Comparison of ENCODE assay signal across 24 mouse cellular contexts in the genomic region with DNA sequence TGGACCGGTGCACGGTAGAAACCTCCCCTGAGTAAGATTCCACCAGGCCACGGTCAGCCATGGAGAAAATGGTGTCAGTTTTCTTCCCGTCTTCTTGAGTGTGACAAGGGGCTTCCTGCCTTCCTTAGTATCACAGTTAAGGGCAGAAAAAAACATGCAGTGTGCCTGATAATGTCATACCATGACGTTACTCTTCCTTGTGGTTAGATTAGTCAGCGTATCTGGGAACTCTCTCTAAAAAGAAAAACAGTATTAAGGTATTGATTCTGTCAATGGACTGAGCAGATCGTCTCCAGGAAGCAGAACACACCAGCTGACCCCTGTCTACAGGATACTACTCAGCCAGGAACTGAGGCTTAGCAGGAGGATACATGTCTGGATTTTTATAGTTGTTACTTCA. TPM values are rescaled to one million over a fixed set of nuclear protein-coding genes. Genes with fewer than 3 reads are reported as not detected.
A peak's percentile ranks its signal among the peaks of the same experiment; 100 is the strongest.
DNase-seq lines count a peak whose midpoint lies in the region; ATAC-seq and TF ChIP-seq lines count a peak whose summit lies in the region.
"Had no signal": no experiment of that assay in that cellular context is flagged by ENCODE, and none has a peak within 500 bp of the region (broad histone marks: within the 10 kb centered on the region; RNA-seq: fewer than 3 reads in every experiment).

No protein-coding gene starts in this region.

- TF ChIP-seq CTCF in liver, adult 2 months (IDR thresholded peaks at IDR 0.05; ENCODE audit: low read depth, low read length): no peak
- TF ChIP-seq CTCF in liver, postnatal 0 days (IDR thresholded peaks at IDR 0.05; ENCODE audit: low read depth): no peak

- DNase-seq in liver, adult 2 months (ENCODE audit: extremely low read depth, low read depth, low spot score): no peak
- DNase-seq in liver: no peak
- DNase-seq in liver, postnatal 0 days: no peak
- DNase-seq in cerebellum, adult 8-10 months: no peak
- no peak for DNase-seq in Muller cell, postnatal 12 days (ENCODE audit: inconsistent ontology term)
- DNase-seq in lung, postnatal 36 days: no peak
- DNase-seq: adrenal gland, postnatal 25 days; cerebellum, adult 9-10 months; gastrocnemius, postnatal 25 days; heart, adult 18-20 months; heart, postnatal 14 days; kidney, adult 11 months; kidney, postnatal 14 days; lung, postnatal 4 days; retina, postnatal 1 day; right cerebral cortex, postnatal 25 days had no signal

- no peaks in the 10 kb centered on the region for H3K27me3 ChIP-seq in liver, adult 2 months (ENCODE audit: control insufficient read depth, insufficient read depth, low read length)
- no peaks in the 10 kb centered on the region for H3K27me3 ChIP-seq in liver, postnatal 0 days (ENCODE audit: insufficient read depth, low read length)
- H3K27me3 ChIP-seq: heart, embryonic 12.5 days; hindbrain, embryonic 13.5 days; lung, embryonic 15.5 days; midbrain, embryonic 13.5 days; neural tube, embryonic 12.5 days had no signal

- TF ChIP-seq POLR2A in liver, adult 2 months (IDR thresholded peaks at IDR 0.05; ENCODE audit: extremely low read depth, insufficient read depth, low read length): no peak

- H3K4me2 ChIP-seq in liver, postnatal 0 days (ENCODE audit: low read depth, low read length): peak overlapping the region; percentile 44; the same call in 1 of the 2 replicates
- H3K4me2 ChIP-seq: heart, embryonic 12.5 days; hindbrain, embryonic 13.5 days; lung, embryonic 15.5 days; midbrain, embryonic 13.5 days; neural tube, embryonic 12.5 days had no signal

- H3K4me1 ChIP-seq in liver, adult 2 months (ENCODE audit: control insufficient read depth, insufficient read depth, low read length): peaks cover 8% of the 10 kb centered on the region
- H3K4me1 ChIP-seq in liver, postnatal 0 days (ENCODE audit: insufficient read depth): peaks cover 10% of the 10 kb centered on the region
- H3K4me1 ChIP-seq: hindbrain, embryonic 13.5 days; lung, embryonic 15.5 days; neural tube, embryonic 12.5 days had no signal

- no peaks in the 10 kb centered on the region for H3K9me3 ChIP-seq in liver, postnatal 0 days (ENCODE audit: low read length)
- H3K9me3 ChIP-seq: embryonic facial prominence, embryonic 10.5 days; heart, embryonic 12.5 days; hindbrain, embryonic 13.5 days; lung, embryonic 15.5 days; midbrain, embryonic 13.5 days; neural tube, embryonic 12.5 days had no signal

- no peak for TF ChIP-seq EP300 in liver, postnatal 0 days (IDR thresholded peaks at IDR 0.05; ENCODE audit: low read depth)

- peak; percentile 71 for ATAC-seq in common myeloid progenitor, adult 5-6 weeks (replicated peaks; ENCODE audit: low read depth, poor library complexity, severe bottlenecking)
- ATAC-seq in liver, postnatal 0 days: peak; percentile 31; the same call in 1 of the 2 replicates
- ATAC-seq: forebrain, embryonic 16.5 days; midbrain, embryonic 13.5 days had no signal

- no peak overlapping the region for H3K4me3 ChIP-seq in liver, adult 2 months (ENCODE audit: insufficient read depth, low read depth, low read length)
- H3K4me3 ChIP-seq in liver, postnatal 0 days (ENCODE audit: low read depth, low read length): no peak overlapping the region
- H3K4me3 ChIP-seq: embryonic facial prominence, embryonic 10.5 days; heart, embryonic 12.5 days; hindbrain, embryonic 13.5 days; lung, embryonic 15.5 days; midbrain, embryonic 13.5 days; neural tube, embryonic 12.5 days had no signal

- H3K79me2 ChIP-seq in liver, adult 2 months (ENCODE audit: control insufficient read depth, insufficient read depth, low read length): no peaks in the 10 kb centered on the region

- 52% methylated on average over 7 of the region's 7 CpGs for WGBS in liver, adult 2 months
- WGBS in liver, postnatal 0 days (ENCODE audit: insufficient replicate concordance): 37% methylated on average over 7 of the region's 7 CpGs

- H3K27ac ChIP-seq in liver, adult 2 months (replicated peaks; ENCODE audit: insufficient read depth, low read depth, low read length): 0 out of 2 replicates have a peak overlapping the region, but pooled peaks have one; percentile 2
- H3K27ac ChIP-seq in liver, postnatal 0 days (ENCODE audit: low read depth): no peak overlapping the region
- H3K27ac ChIP-seq: embryonic facial prominence, embryonic 10.5 days; hindbrain, embryonic 13.5 days; lung, embryonic 15.5 days; midbrain, embryonic 13.5 days; neural tube, embryonic 12.5 days had no signal

- H3K36me3 ChIP-seq in liver, adult 2 months (ENCODE audit: control insufficient read depth, insufficient read depth, low read length): no peaks in the 10 kb centered on the region
- no peaks in the 10 kb centered on the region for H3K36me3 ChIP-seq in liver, postnatal 0 days (replicated peaks; ENCODE audit: insufficient read depth, low read length)
- H3K36me3 ChIP-seq: heart, embryonic 12.5 days; lung, embryonic 15.5 days; midbrain, embryonic 13.5 days had no signal

- H3K9ac ChIP-seq in liver, adult 2 months (ENCODE audit: low read depth, low read length): no peak overlapping the region
- no peak overlapping the region for H3K9ac ChIP-seq in liver, postnatal 0 days (replicated peaks)
- H3K9ac ChIP-seq: heart, embryonic 12.5 days; hindbrain, embryonic 13.5 days; lung, embryonic 15.5 days; midbrain, embryonic 13.5 days; neural tube, embryonic 12.5 days had no signal

RNA-seq across cellular contexts. Expression of a gene that starts 36.1 kb away (rescaled TPM):
- total RNA-seq in liver, adult 2 months (2014; rRNA removed): 18.4 and 21.7 TPM in 2 replicates
- 10.6 and 10.9 TPM in 2 replicates for polyA plus RNA-seq in liver, adult 2 months (2012; rRNA removed)
- total RNA-seq in common myeloid progenitor, adult 5-6 weeks (2017): 17.1 and 22.4 TPM in 2 replicates
- 7.8 and 9.2 TPM in 2 replicates for polyA plus RNA-seq in liver, postnatal 0 days (2015; fragmentation: Nextera tagmentation; extraction: Ambion mirVana)

RNA-seq across cellular contexts. Expression of a gene that starts 56.1 kb away (rescaled TPM):
- 8.6 and 12.7 TPM in 2 replicates for total RNA-seq in liver, adult 2 months (2014; rRNA removed)
- polyA plus RNA-seq in liver, adult 2 months (2012; rRNA removed): 4.6 and 5.7 TPM in 2 replicates
- total RNA-seq in common myeloid progenitor, adult 5-6 weeks (2017): 20.1 and 20.6 TPM in 2 replicates
- 7.7 and 8.6 TPM in 2 replicates for polyA plus RNA-seq in liver, postnatal 0 days (2015; fragmentation: Nextera tagmentation; extraction: Ambion mirVana)
